In the genomic region with DNA sequence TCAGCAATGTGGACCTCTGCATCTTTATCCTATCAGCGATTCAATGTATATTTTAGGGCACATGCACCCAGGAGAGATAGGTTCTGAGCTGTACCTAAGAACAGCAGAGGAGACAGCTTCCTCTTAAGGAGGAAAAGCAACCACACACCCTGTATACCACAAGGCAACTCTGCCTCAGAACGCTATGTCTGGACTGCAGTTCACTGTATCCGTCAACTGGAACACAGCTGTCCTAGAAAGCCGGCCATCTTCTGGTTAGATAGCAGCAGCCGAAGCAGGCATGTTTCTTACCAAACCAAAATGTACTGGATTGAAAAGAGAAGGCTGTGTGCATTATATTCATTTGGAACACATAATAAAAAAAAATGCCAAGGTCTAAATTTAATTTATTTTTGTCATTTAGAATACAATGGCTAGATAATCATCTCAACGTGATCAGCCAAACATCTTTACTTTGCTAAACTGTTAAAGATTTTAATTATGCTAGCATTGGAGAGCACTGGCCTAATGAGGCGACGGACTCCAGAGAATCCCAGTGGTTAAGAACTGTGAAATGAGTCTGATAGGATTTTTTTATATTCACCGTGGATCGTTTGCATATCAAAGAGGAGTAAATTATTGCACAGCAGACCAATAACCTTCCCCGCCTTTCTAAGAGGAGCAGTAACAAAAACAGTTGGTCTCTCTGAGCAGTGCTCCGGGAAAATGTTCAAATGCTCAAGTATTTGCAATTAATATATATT, we compare ENCODE assay signal across 17 mouse cellular contexts.
A peak's percentile ranks its signal among the peaks of the same experiment; 100 is the strongest.
DNase-seq lines count a peak whose midpoint lies in the region; ATAC-seq and TF ChIP-seq lines count a peak whose summit lies in the region.
"Had no signal": no experiment of that assay in that cellular context is flagged by ENCODE, and none has a peak within 500 bp of the region (broad histone marks: within the 10 kb centered on the region; RNA-seq: fewer than 3 reads in every experiment).

No protein-coding gene starts in this region.

- peaks cover 2% of the 10 kb centered on the region; the same call in 1 of the 2 replicates for H3K4me1 ChIP-seq in forebrain, embryonic 11.5 days (replicated peaks; ENCODE audit: control insufficient read depth, insufficient read depth, low read length)
- H3K4me1 ChIP-seq in forebrain, embryonic 15.5 days, result peaks cover 25% of the 10 kb centered on the region
- no peaks in the 10 kb centered on the region; the same call in 1 of the 2 replicates for H3K4me1 ChIP-seq in hindbrain, embryonic 11.5 days (replicated peaks; ENCODE audit: control insufficient read depth, insufficient read depth, low read length)
- H3K4me1 ChIP-seq in hindbrain, postnatal 0 days (ENCODE audit: insufficient read depth, low read length), result no peaks in the 10 kb centered on the region; the same call in 1 of the 2 replicates
- peaks cover 44% of the 10 kb centered on the region for H3K4me1 ChIP-seq in midbrain, embryonic 13.5 days (replicated peaks)
- peaks cover 17% of the 10 kb centered on the region for H3K4me1 ChIP-seq in midbrain, embryonic 15.5 days
- 0 out of 2 replicates have a peak, but pooled peaks cover 4% of the 10 kb centered on the region for H3K4me1 ChIP-seq in liver, embryonic 12.5 days

- H3K9ac ChIP-seq in forebrain, embryonic 11.5 days (ENCODE audit: low read length), result no peak overlapping the region
- no peak overlapping the region for H3K9ac ChIP-seq in forebrain, embryonic 15.5 days (replicated peaks)
- H3K9ac ChIP-seq in hindbrain, embryonic 11.5 days (ENCODE audit: low read depth, low read length), result no peak overlapping the region
- H3K9ac ChIP-seq in hindbrain, postnatal 0 days (replicated peaks; ENCODE audit: low read length), result no peak overlapping the region
- H3K9ac ChIP-seq in midbrain, embryonic 13.5 days (replicated peaks), result no peak overlapping the region
- H3K9ac ChIP-seq in midbrain, embryonic 15.5 days, result no peak overlapping the region
- no peak overlapping the region for H3K9ac ChIP-seq in liver, embryonic 12.5 days
- H3K9ac ChIP-seq: embryonic facial prominence, embryonic 13.5 days had no signal

- peaks cover 9% of the 10 kb centered on the region; the same call in 1 of the 2 replicates for H3K36me3 ChIP-seq in forebrain, embryonic 11.5 days (ENCODE audit: control insufficient read depth, insufficient read depth, low read length)
- H3K36me3 ChIP-seq in forebrain, embryonic 15.5 days, result peaks cover 7% of the 10 kb centered on the region; the same call in 1 of the 2 replicates
- no peaks in the 10 kb centered on the region for H3K36me3 ChIP-seq in hindbrain, embryonic 11.5 days (ENCODE audit: control insufficient read depth, insufficient read depth, low read length)
- no peaks in the 10 kb centered on the region for H3K36me3 ChIP-seq in hindbrain, postnatal 0 days (ENCODE audit: insufficient read depth, low read length)
- peaks cover 27% of the 10 kb centered on the region for H3K36me3 ChIP-seq in midbrain, embryonic 13.5 days
- H3K36me3 ChIP-seq in midbrain, embryonic 15.5 days (replicated peaks), result no peaks in the 10 kb centered on the region
- H3K36me3 ChIP-seq in liver, embryonic 12.5 days, result peaks cover 53% of the 10 kb centered on the region

- DNase-seq in forebrain, embryonic 11.5 days (ENCODE audit: low spot score), result peak; percentile 47
- no peak for DNase-seq in hindbrain, embryonic 11.5 days (ENCODE audit: low spot score)
- no peak for DNase-seq in hindbrain, postnatal 0 days (ENCODE audit: low spot score)
- DNase-seq: adrenal gland, postnatal 10 days; cerebellum, adult 11-12 months; cerebellum, adult 9-10 months; cerebellum, postnatal 25 days; gastrocnemius, adult 2 months; gastrocnemius, postnatal 25 days; heart, postnatal 10 days; heart, postnatal 4 days had no signal

- H3K9me3 ChIP-seq in forebrain, embryonic 11.5 days (ENCODE audit: control insufficient read depth, low read length), result peaks cover 3% of the 10 kb centered on the region; the same call in 1 of the 2 replicates
- H3K9me3 ChIP-seq in forebrain, embryonic 15.5 days, result no peaks in the 10 kb centered on the region
- H3K9me3 ChIP-seq in hindbrain, embryonic 11.5 days (ENCODE audit: control insufficient read depth, low read length), result no peaks in the 10 kb centered on the region
- H3K9me3 ChIP-seq in hindbrain, postnatal 0 days (ENCODE audit: low read length), result no peaks in the 10 kb centered on the region
- no peaks in the 10 kb centered on the region for H3K9me3 ChIP-seq in midbrain, embryonic 13.5 days
- H3K9me3 ChIP-seq in midbrain, embryonic 15.5 days, result no peaks in the 10 kb centered on the region
- H3K9me3 ChIP-seq in liver, embryonic 12.5 days (replicated peaks), result 0 out of 2 replicates have a peak, but pooled peaks cover 3% of the 10 kb centered on the region
- H3K9me3 ChIP-seq: embryonic facial prominence, embryonic 13.5 days had no signal

- 39% methylated on average over 12 of the region's 12 CpGs for WGBS in forebrain, embryonic 11.5 days
- 27% methylated on average over 12 of the region's 12 CpGs for WGBS in forebrain, embryonic 15.5 days
- 66% methylated on average over 12 of the region's 12 CpGs for WGBS in hindbrain, embryonic 11.5 days
- WGBS in hindbrain, postnatal 0 days, result 51% methylated on average over 12 of the region's 12 CpGs
- 39% methylated on average over 12 of the region's 12 CpGs for WGBS in midbrain, embryonic 13.5 days
- 44% methylated on average over 12 of the region's 12 CpGs for WGBS in midbrain, embryonic 15.5 days
- WGBS in liver, embryonic 12.5 days (ENCODE audit: insufficient replicate concordance), result 70% methylated on average over 12 of the region's 12 CpGs

- ATAC-seq in forebrain, embryonic 11.5 days (replicated peaks; ENCODE audit: low FRiP score), result no peak
- ATAC-seq in forebrain, embryonic 15.5 days (replicated peaks), result no peak
- ATAC-seq in hindbrain, embryonic 11.5 days (ENCODE audit: low FRiP score), result 0 out of 2 replicates have a peak, but pooled peaks have one; percentile 26
- no peak for ATAC-seq in hindbrain, postnatal 0 days
- ATAC-seq in midbrain, embryonic 13.5 days, result no peak
- no peak for ATAC-seq in midbrain, embryonic 15.5 days (replicated peaks)
- no peak for ATAC-seq in liver, embryonic 12.5 days
- ATAC-seq: intestine, embryonic 16.5 days had no signal

- no peaks in the 10 kb centered on the region for H3K27me3 ChIP-seq in forebrain, embryonic 11.5 days (ENCODE audit: control insufficient read depth, insufficient read depth, low read length)
- no peaks in the 10 kb centered on the region for H3K27me3 ChIP-seq in forebrain, embryonic 15.5 days
- no peaks in the 10 kb centered on the region for H3K27me3 ChIP-seq in hindbrain, embryonic 11.5 days (ENCODE audit: control insufficient read depth, insufficient read depth, low read length)
- no peaks in the 10 kb centered on the region for H3K27me3 ChIP-seq in hindbrain, postnatal 0 days (ENCODE audit: insufficient read depth, low read length)
- H3K27me3 ChIP-seq in midbrain, embryonic 13.5 days, result no peaks in the 10 kb centered on the region
- no peaks in the 10 kb centered on the region for H3K27me3 ChIP-seq in midbrain, embryonic 15.5 days (replicated peaks)
- H3K27me3 ChIP-seq in liver, embryonic 12.5 days (replicated peaks), result no peaks in the 10 kb centered on the region

- no peak overlapping the region for H3K4me2 ChIP-seq in forebrain, embryonic 11.5 days (ENCODE audit: low read depth, low read length, severe bottlenecking)
- H3K4me2 ChIP-seq in forebrain, embryonic 15.5 days (replicated peaks), result no peak overlapping the region
- no peak overlapping the region for H3K4me2 ChIP-seq in hindbrain, embryonic 11.5 days (replicated peaks; ENCODE audit: low read depth, low read length)
- no peak overlapping the region for H3K4me2 ChIP-seq in hindbrain, postnatal 0 days (ENCODE audit: low read depth, low read length)
- H3K4me2 ChIP-seq in midbrain, embryonic 13.5 days (replicated peaks), result no peak overlapping the region
- H3K4me2 ChIP-seq in midbrain, embryonic 15.5 days, result no peak overlapping the region
- H3K4me2 ChIP-seq in liver, embryonic 12.5 days, result no peak overlapping the region
- H3K4me2 ChIP-seq: embryonic facial prominence, embryonic 13.5 days had no signal

- no peak overlapping the region for H3K4me3 ChIP-seq in forebrain, embryonic 11.5 days (ENCODE audit: low read depth, low read length)
- H3K4me3 ChIP-seq in forebrain, embryonic 15.5 days, result no peak overlapping the region
- H3K4me3 ChIP-seq in hindbrain, embryonic 11.5 days (ENCODE audit: low read depth, low read length), result no peak overlapping the region
- no peak overlapping the region for H3K4me3 ChIP-seq in hindbrain, postnatal 0 days (ENCODE audit: low read length)
- H3K4me3 ChIP-seq in midbrain, embryonic 13.5 days (replicated peaks), result no peak overlapping the region
- no peak overlapping the region for H3K4me3 ChIP-seq in midbrain, embryonic 15.5 days
- no peak overlapping the region for H3K4me3 ChIP-seq in liver, embryonic 12.5 days
- H3K4me3 ChIP-seq: embryonic facial prominence, embryonic 13.5 days; gastrocnemius, adult 2 months had no signal

- no peak overlapping the region for H3K27ac ChIP-seq in forebrain, embryonic 11.5 days (ENCODE audit: low read depth, low read length)
- no peak overlapping the region for H3K27ac ChIP-seq in forebrain, embryonic 15.5 days (replicated peaks)
- H3K27ac ChIP-seq in hindbrain, embryonic 11.5 days (ENCODE audit: low read depth, low read length), result no peak overlapping the region
- no peak overlapping the region for H3K27ac ChIP-seq in hindbrain, postnatal 0 days
- H3K27ac ChIP-seq in midbrain, embryonic 13.5 days, result peak overlapping the region; percentile 65; the same call in 1 of the 2 replicates
- H3K27ac ChIP-seq in midbrain, embryonic 15.5 days, result no peak overlapping the region
- no peak overlapping the region for H3K27ac ChIP-seq in liver, embryonic 12.5 days
- H3K27ac ChIP-seq: embryonic facial prominence, embryonic 13.5 days; gastrocnemius, adult 2 months had no signal

- TF ChIP-seq CTCF in hindbrain, postnatal 0 days (IDR thresholded peaks at IDR 0.05; ENCODE audit: low read depth), result no peak
